Mouse (Mus musculus) heart, embryonic 13.5 days (tissue): ENCODE results near the gene Arhgap9. TPM values are rescaled to one million over a fixed set of nuclear protein-coding genes. Genes with fewer than 3 reads are reported as not detected.
"Not testable (repeated sequence)": the region's sequence is repeated elsewhere in the genome, so short reads cannot be mapped to it uniquely, and the experiment has no call there.

Source experiments
- ATAC-seq: fragments of 200-750 bp; cut with Nextera tagmentation; 2 replicates; pipeline ENCODE4 v1.8.0; 2017; ENCODE audit warnings: moderate TSS enrichment; ENCODE audit not compliant: insufficient number of reproducible peaks, low FRiP score, low TSS enrichment; ENCODE audit errors: extremely low read depth
- H3K27ac ChIP-seq: fragments of 300-500 bp; sonication (generic); replicated peaks from 2 replicates; pipeline ENCODE4 v1.5.1; 2015; ENCODE audit warnings: moderate library complexity, mild to moderate bottlenecking, inconsistent platforms
- H3K27me3 ChIP-seq: fragments of 300-500 bp; sonication (generic); replicated peaks from 2 replicates; pipeline ENCODE4 v1.6.1; 2015; ENCODE audit warnings: mild to moderate bottlenecking, inconsistent platforms
- H3K36me3 ChIP-seq: fragments of 300-500 bp; sonication (generic); 2 replicates; pipeline ENCODE4 v1.6.1; 2015; ENCODE audit warnings: mild to moderate bottlenecking, inconsistent platforms
- H3K4me1 ChIP-seq: fragments of 300-500 bp; sonication (generic); 2 replicates; pipeline ENCODE4 v1.6.1; 2015; ENCODE audit warnings: inconsistent platforms
- H3K4me2 ChIP-seq: fragments of 300-500 bp; sonication (generic); 2 replicates; pipeline ENCODE4 v1.6.1; 2015; ENCODE audit warnings: inconsistent platforms, mild to moderate bottlenecking, moderate library complexity
- H3K4me3 ChIP-seq: fragments of 300-500 bp; sonication (generic); 2 replicates; pipeline ENCODE4 v1.5.1; 2015; ENCODE audit warnings: moderate library complexity, mild to moderate bottlenecking, inconsistent platforms
- H3K9ac ChIP-seq: fragments of 300-500 bp; sonication (generic); 2 replicates; pipeline ENCODE4 v1.6.1; 2015; ENCODE audit warnings: inconsistent platforms, mild to moderate bottlenecking, moderate library complexity
- H3K9me3 ChIP-seq: fragments of 300-500 bp; sonication (generic); 2 replicates; pipeline ENCODE4 v1.6.1; 2016; ENCODE audit warnings: inconsistent platforms
- WGBS: fragments of 180-500 bp; shearing (Covaris S2); methylation state at CpG from one replicate; pipeline ENCODE4 v1.1.7; 2015; ENCODE audit warnings: mixed read lengths; 5-methylcytosine and 5-hydroxymethylcytosine counted together
- polyA plus RNA-seq: library from polyadenylated mRNA; unstranded; fragments of >200 nt; fragmentation: Nextera tagmentation; extraction: Ambion mirVana; gene quantifications from 2 replicates; pipeline ENCODE4 v1.2.1, GENCODE M21; 2015

Arhgap9 gene
- polyA plus RNA-seq, 1 experiment from 2014 or later = 1.7 TPM

DNA sequence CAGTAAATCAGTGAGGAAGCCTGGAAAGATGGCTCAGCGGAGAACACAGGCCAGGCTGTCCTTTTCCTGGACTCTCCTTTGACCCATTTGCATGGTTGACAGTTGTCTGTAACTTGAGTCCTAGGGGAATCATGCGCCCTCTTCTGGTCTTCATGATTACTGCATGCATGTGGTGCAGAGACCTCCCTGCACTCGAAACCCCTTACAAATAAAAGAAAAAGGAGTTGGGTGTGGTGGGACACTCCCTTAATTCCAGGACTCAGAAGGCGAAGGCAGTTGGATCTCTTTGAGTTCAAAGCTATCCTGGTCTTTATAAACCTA lies 9.4 kb upstream of the Arhgap9 start:
- H3K4me1 ChIP-seq = peaks cover 19% of the 10 kb centered on the region
- peak overlapping the region; percentile 70 for H3K27ac ChIP-seq
- peak overlapping the region; percentile 92 for H3K9ac ChIP-seq
- H3K27me3 ChIP-seq = no peaks in the 10 kb centered on the region
- 2% methylated on average over 4 of the region's 4 CpGs for WGBS
- peak overlapping the region; percentile 93 for H3K4me2 ChIP-seq
- ATAC-seq = no peak
- H3K4me3 ChIP-seq = peak overlapping the region; percentile 82
- no peaks in the 10 kb centered on the region for H3K9me3 ChIP-seq
- peaks cover 26% of the 10 kb centered on the region for H3K36me3 ChIP-seq

GRCm38 (mm10) chr10:127312858-127313257 lies 8.9 kb upstream of the Arhgap9 start:
- no peak overlapping the region; the same call in 1 of the 2 replicates for H3K4me2 ChIP-seq
- no peak for ATAC-seq
- peaks cover 21% of the 10 kb centered on the region for H3K36me3 ChIP-seq
- no peaks in the 10 kb centered on the region for H3K9me3 ChIP-seq
- H3K27me3 ChIP-seq = no peaks in the 10 kb centered on the region; the same call in 1 of the 2 replicates
- no peak overlapping the region for H3K27ac ChIP-seq
- no peak overlapping the region for H3K4me3 ChIP-seq
- WGBS = 57% methylated on average over 4 of the region's 4 CpGs
- no peak overlapping the region for H3K9ac ChIP-seq
- H3K4me1 ChIP-seq = peaks cover 19% of the 10 kb centered on the region

GRCm38 (mm10) chr10:127313516-127313915 lies 8.2 kb upstream of the Arhgap9 start:
- not testable (repeated sequence) for H3K9ac ChIP-seq, H3K27ac ChIP-seq, ATAC-seq, H3K4me3 ChIP-seq, H3K9me3 ChIP-seq, H3K4me2 ChIP-seq, H3K27me3 ChIP-seq
- Histone ChIP-seq H3K4me1 (peaks cover 19% of the 10 kb centered on the region), H3K36me3 (peaks cover 14% of the 10 kb centered on the region)
- 87% methylated on average over 5 of the region's 5 CpGs for WGBS

DNA sequence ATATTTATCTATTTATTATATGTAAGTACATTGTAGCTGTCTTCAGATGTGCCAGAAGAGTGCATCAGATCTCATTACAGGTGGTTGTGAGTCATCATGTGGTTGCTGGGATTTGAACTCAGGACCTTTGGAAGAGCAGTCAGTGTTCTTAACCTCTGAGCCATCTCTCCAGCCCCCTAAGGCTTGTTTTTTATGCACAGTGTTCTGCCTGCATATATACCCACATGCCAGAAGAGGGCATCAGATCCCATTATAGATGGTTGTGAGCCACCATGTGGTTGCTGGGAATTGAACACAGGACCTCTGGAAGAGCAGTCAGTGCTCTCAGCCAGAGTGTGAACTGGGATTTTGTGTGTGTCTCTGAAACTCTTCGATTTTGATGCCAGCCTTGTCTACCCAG lies 6.8 kb upstream of the Arhgap9 start:
- ATAC-seq, H3K9me3 ChIP-seq, H3K9ac ChIP-seq, H3K27ac ChIP-seq, H3K4me3 ChIP-seq, H3K36me3 ChIP-seq, H3K4me2 ChIP-seq, H3K27me3 ChIP-seq: not testable (repeated sequence)
- peaks cover 18% of the 10 kb centered on the region for H3K4me1 ChIP-seq
- WGBS = 75% methylated on average over 1 of the region's 1 CpGs

DNA sequence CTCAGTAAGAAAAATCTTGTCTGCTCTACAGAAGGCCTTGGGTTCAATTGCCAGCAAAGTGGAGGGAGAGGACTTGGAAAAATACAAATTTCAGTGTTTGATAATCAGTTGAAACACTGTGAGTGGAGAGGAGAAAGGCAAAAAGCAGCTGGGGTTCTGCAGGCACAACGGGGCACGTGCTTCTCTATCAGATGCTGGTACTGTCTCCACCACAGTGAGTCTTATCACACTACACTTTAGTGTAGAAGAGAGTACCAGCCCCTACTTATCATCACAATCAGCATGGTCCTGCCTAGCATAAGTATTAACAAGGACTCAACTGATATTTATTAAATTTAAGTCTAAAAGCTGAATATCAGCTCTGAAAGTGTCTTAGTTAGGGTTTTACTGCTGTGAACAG lies 4.5 kb upstream of the Arhgap9 start:
- no peak overlapping the region for H3K27ac ChIP-seq
- no peaks in the 10 kb centered on the region for H3K9me3 ChIP-seq
- H3K36me3 ChIP-seq = no peaks in the 10 kb centered on the region
- WGBS = 59% methylated on average over 2 of the region's 2 CpGs
- no peak for ATAC-seq
- H3K4me1 ChIP-seq = peaks cover 7% of the 10 kb centered on the region; the same call in 1 of the 2 replicates
- H3K4me2 ChIP-seq = no peak overlapping the region
- peaks cover 16% of the 10 kb centered on the region for H3K27me3 ChIP-seq
- H3K9ac ChIP-seq = no peak overlapping the region
- no peak overlapping the region for H3K4me3 ChIP-seq

- peaks cover under 1% of the 10 kb centered on the region; the same call in 1 of the 2 replicates for H3K4me1 ChIP-seq
- no peaks in the 10 kb centered on the region for H3K9me3 ChIP-seq
- ATAC-seq = no peak
- H3K36me3 ChIP-seq = no peaks in the 10 kb centered on the region
- 36% methylated on average over 4 of the region's 4 CpGs for WGBS
- H3K9ac ChIP-seq = no peak overlapping the region
- H3K4me2 ChIP-seq = no peak overlapping the region
- H3K27me3 ChIP-seq = peaks cover 23% of the 10 kb centered on the region
- H3K4me3 ChIP-seq = no peak overlapping the region
- no peak overlapping the region for H3K27ac ChIP-seq
Observed at GRCm38 (mm10) chr10:127318009-127318408, 3.8 kb upstream of the Arhgap9 start.

GRCm38 (mm10) chr10:127319969-127320368 lies 1.8 kb upstream of the Arhgap9 start:
- whole genome bisulfite sequencing = 71% methylated on average over 7 of the region's 7 CpGs
- no peak for ATAC-seq

DNA sequence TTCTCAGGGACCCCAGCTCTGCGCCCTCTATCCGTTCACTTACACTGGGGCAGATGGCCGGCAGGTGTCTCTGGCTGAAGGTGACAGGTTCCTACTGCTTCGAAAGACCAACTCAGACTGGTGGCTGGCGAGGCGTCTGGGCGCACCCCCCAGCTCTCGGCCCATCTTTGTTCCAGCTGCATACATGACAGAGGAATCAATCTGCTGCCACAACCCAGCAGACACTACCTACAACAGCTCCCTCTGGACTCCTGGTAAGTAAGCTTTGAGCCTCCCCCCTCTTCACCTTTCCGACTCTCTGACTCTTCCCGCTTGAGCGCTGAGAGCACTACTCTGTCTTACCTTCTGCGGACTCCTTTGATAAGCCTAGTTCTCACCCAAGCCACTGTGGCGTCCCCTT lies 414 bp downstream of the Arhgap9 start:
- Histone ChIP-seq H3K9ac (no peak overlapping the region), H3K4me3 (no peak overlapping the region), H3K27ac (no peak overlapping the region), H3K4me1 (peaks cover 22% of the 10 kb centered on the region), H3K4me2 (no peak overlapping the region), H3K9me3 (no peaks in the 10 kb centered on the region), H3K36me3 (no peaks in the 10 kb centered on the region), H3K27me3 (peaks cover 65% of the 10 kb centered on the region)
- WGBS = 53% methylated on average over 13 of the region's 13 CpGs
- ATAC-seq = no peak

More at GRCm38 (mm10) chr10:127319969-127320368, 1.8 kb upstream of the Arhgap9 start:
- no peaks in the 10 kb centered on the region for H3K36me3 ChIP-seq
- H3K4me2 ChIP-seq = no peak overlapping the region
- H3K27ac ChIP-seq = no peak overlapping the region
- H3K27me3 ChIP-seq = peaks cover 43% of the 10 kb centered on the region
- no peak overlapping the region for H3K9ac ChIP-seq
- peaks cover 4% of the 10 kb centered on the region; the same call in 1 of the 2 replicates for H3K4me1 ChIP-seq
- H3K4me3 ChIP-seq = no peak overlapping the region
- no peaks in the 10 kb centered on the region for H3K9me3 ChIP-seq

GRCm38 (mm10) chr10:127322669-127323068 lies 905 bp downstream of the Arhgap9 start:
- no peak overlapping the region for H3K4me3 ChIP-seq
- H3K4me1 ChIP-seq = peaks cover 22% of the 10 kb centered on the region
- peaks cover 70% of the 10 kb centered on the region for H3K27me3 ChIP-seq
- WGBS = 60% methylated on average over 4 of the region's 4 CpGs
- no peak overlapping the region for H3K9ac ChIP-seq
- ATAC-seq = no peak
- no peaks in the 10 kb centered on the region for H3K9me3 ChIP-seq
- H3K27ac ChIP-seq = no peak overlapping the region
- H3K4me2 ChIP-seq = no peak overlapping the region
- H3K36me3 ChIP-seq = no peaks in the 10 kb centered on the region

- Histone ChIP-seq H3K36me3 (no peaks in the 10 kb centered on the region), H3K9ac (no peak overlapping the region), H3K4me3 (0 out of 2 replicates have a peak overlapping the region, but pooled peaks have one; percentile 8), H3K9me3 (no peaks in the 10 kb centered on the region), H3K27me3 (peaks cover 76% of the 10 kb centered on the region), H3K4me2 (0 out of 2 replicates have a peak overlapping the region, but pooled peaks have one; percentile 3), H3K4me1 (peaks cover 22% of the 10 kb centered on the region), H3K27ac (no peak overlapping the region)
- WGBS = 51% methylated on average over 17 of the region's 17 CpGs
- no peak for ATAC-seq
Observed at GRCm38 (mm10) chr10:127323131-127323855, 1.5 kb downstream of the Arhgap9 start.

- peaks cover 24% of the 10 kb centered on the region for H3K4me1 ChIP-seq
- H3K4me3 ChIP-seq = no peak overlapping the region
- peaks cover 88% of the 10 kb centered on the region for H3K27me3 ChIP-seq
- H3K36me3 ChIP-seq = no peaks in the 10 kb centered on the region
- H3K9me3 ChIP-seq = no peaks in the 10 kb centered on the region
- H3K4me2 ChIP-seq = no peak overlapping the region
- H3K27ac ChIP-seq = no peak overlapping the region
- ATAC-seq = no peak
- WGBS = 10% methylated on average over 7 of the region's 7 CpGs
- H3K9ac ChIP-seq = no peak overlapping the region
Observed at GRCm38 (mm10) chr10:127324495-127324894, 2.7 kb downstream of the Arhgap9 start.

GRCm38 (mm10) chr10:127325454-127326016 lies 3.8 kb downstream of the Arhgap9 start:
- Histone ChIP-seq H3K27me3 (peaks cover 98% of the 10 kb centered on the region), H3K9me3 (no peaks in the 10 kb centered on the region), H3K4me2 (peak overlapping the region; percentile 84), H3K36me3 (no peaks in the 10 kb centered on the region), H3K4me3 (peak overlapping the region; percentile 58), H3K9ac (peak overlapping the region; percentile 73), H3K27ac (no peak overlapping the region), H3K4me1 (peaks cover 24% of the 10 kb centered on the region)
- WGBS = 36% methylated on average over 14 of the region's 14 CpGs
- ATAC-seq = no peak
